Mouse (Mus musculus): Measurements from ENCODE around the gene Zfand2a. TPM values are rescaled to one million over a fixed set of nuclear protein-coding genes. Genes with fewer than 3 reads are reported as not detected.

Zfand2a gene
- 5.7 and 9.4 TPM in 2 replicates for polyA plus RNA-seq (2014; fragmentation: Nextera tagmentation; extraction: Ambion mirVana)

- no peaks in the 10 kb centered on the region for H3K27me3 ChIP-seq (replicated peaks; ENCODE audit: control insufficient read depth, insufficient read depth, low read length)
- peaks cover 31% of the 10 kb centered on the region for H3K36me3 ChIP-seq (ENCODE audit: control insufficient read depth, insufficient read depth, low read length)
- 1% methylated on average over 42 of the region's 42 CpGs for WGBS
- H3K27ac ChIP-seq (ENCODE audit: low read depth), result peak within 1 kb of the TSS; percentile 63; the same call in 1 of the 2 replicates
- peak; percentile 98 for ATAC-seq (replicated peaks; ENCODE audit: low FRiP score, low TSS enrichment, low read depth)
- DNase-seq (ENCODE audit: low spot score), result peak; percentile 100
- no peaks in the 10 kb centered on the region for H3K9me3 ChIP-seq (ENCODE audit: control insufficient read depth, low read length)
- peak within 1 kb of the TSS; percentile 80 for H3K9ac ChIP-seq (ENCODE audit: low read length)
- H3K4me3 ChIP-seq (ENCODE audit: low read depth, low read length), result peak within 1 kb of the TSS; percentile 97
- H3K4me2 ChIP-seq (ENCODE audit: low read length), result peak within 1 kb of the TSS; percentile 63
- peaks cover 9% of the 10 kb centered on the region for H3K4me1 ChIP-seq (replicated peaks; ENCODE audit: control insufficient read depth, insufficient read depth, low read length)
These were observed at the start of gene Zfand2a for GRCm38 (mm10) chr5:139484185-139484814. TSS of gene Zfand2a (minus strand) at chr5:139484549.

GRCm38 (mm10) chr5:139528851-139529250 lies 44.5 kb upstream of the Zfand2a start:
- no peaks in the 10 kb centered on the region for H3K9me3 ChIP-seq (ENCODE audit: control insufficient read depth, low read length)
- H3K4me1 ChIP-seq (replicated peaks; ENCODE audit: control insufficient read depth, insufficient read depth, low read length), result no peaks in the 10 kb centered on the region
- H3K4me3 ChIP-seq (ENCODE audit: low read depth, low read length), result no peak overlapping the region
- DNase-seq (ENCODE audit: low spot score) (no peak), ATAC-seq (replicated peaks; ENCODE audit: low FRiP score, low TSS enrichment, low read depth) (no peak)
- peaks cover 44% of the 10 kb centered on the region for H3K27me3 ChIP-seq (replicated peaks; ENCODE audit: control insufficient read depth, insufficient read depth, low read length)
- no peaks in the 10 kb centered on the region for H3K36me3 ChIP-seq (ENCODE audit: control insufficient read depth, insufficient read depth, low read length)
- H3K27ac ChIP-seq (ENCODE audit: low read depth), result no peak overlapping the region
- no peak overlapping the region for H3K9ac ChIP-seq (ENCODE audit: low read length)
- 44% methylated on average over 7 of the region's 7 CpGs for WGBS
- H3K4me2 ChIP-seq (ENCODE audit: low read length), result no peak overlapping the region

GRCm38 (mm10) chr5:139521987-139522386 lies 37.6 kb upstream of the Zfand2a start:
- no peaks in the 10 kb centered on the region for H3K9me3 ChIP-seq (ENCODE audit: control insufficient read depth, low read length)
- no peak overlapping the region for H3K4me3 ChIP-seq (ENCODE audit: low read depth, low read length)
- no peak overlapping the region for H3K9ac ChIP-seq (ENCODE audit: low read length)
- H3K27me3 ChIP-seq (replicated peaks; ENCODE audit: control insufficient read depth, insufficient read depth, low read length), result no peaks in the 10 kb centered on the region
- DNase-seq (ENCODE audit: low spot score), result no peak
- WGBS, result 73% methylated on average over 10 of the region's 10 CpGs
- no peak for ATAC-seq (replicated peaks; ENCODE audit: low FRiP score, low TSS enrichment, low read depth)
- H3K36me3 ChIP-seq (ENCODE audit: control insufficient read depth, insufficient read depth, low read length), result no peaks in the 10 kb centered on the region
- H3K27ac ChIP-seq (ENCODE audit: low read depth), result no peak overlapping the region
- no peak overlapping the region for H3K4me2 ChIP-seq (ENCODE audit: low read length)
- H3K4me1 ChIP-seq (replicated peaks; ENCODE audit: control insufficient read depth, insufficient read depth, low read length), result no peaks in the 10 kb centered on the region

- no peak overlapping the region for H3K4me3 ChIP-seq (ENCODE audit: low read depth, low read length)
- DNase-seq (ENCODE audit: low spot score), result no peak
- H3K36me3 ChIP-seq (ENCODE audit: control insufficient read depth, insufficient read depth, low read length), result no peaks in the 10 kb centered on the region
- no peaks in the 10 kb centered on the region for H3K9me3 ChIP-seq (ENCODE audit: control insufficient read depth, low read length)
- no peak for ATAC-seq (replicated peaks; ENCODE audit: low FRiP score, low TSS enrichment, low read depth)
- WGBS, result 43% methylated on average over 14 of the region's 14 CpGs
- no peaks in the 10 kb centered on the region for H3K4me1 ChIP-seq (replicated peaks; ENCODE audit: control insufficient read depth, insufficient read depth, low read length)
- H3K27ac ChIP-seq (ENCODE audit: low read depth), result no peak overlapping the region
- no peaks in the 10 kb centered on the region for H3K27me3 ChIP-seq (replicated peaks; ENCODE audit: control insufficient read depth, insufficient read depth, low read length)
- H3K9ac ChIP-seq (ENCODE audit: low read length), result no peak overlapping the region
- no peak overlapping the region for H3K4me2 ChIP-seq (ENCODE audit: low read length)
These were observed 35.9 kb upstream of the Zfand2a start for GRCm38 (mm10) chr5:139520069-139520834.

- Histone ChIP-seq H3K4me3 (ENCODE audit: low read depth, low read length) (no peak overlapping the region), H3K27ac (ENCODE audit: low read depth) (no peak overlapping the region), H3K36me3 (ENCODE audit: control insufficient read depth, insufficient read depth, low read length) (no peaks in the 10 kb centered on the region), H3K9me3 (ENCODE audit: control insufficient read depth, low read length) (no peaks in the 10 kb centered on the region), H3K9ac (ENCODE audit: low read length) (no peak overlapping the region), H3K4me2 (ENCODE audit: low read length) (no peak overlapping the region), H3K4me1 (replicated peaks; ENCODE audit: control insufficient read depth, insufficient read depth, low read length) (no peaks in the 10 kb centered on the region), H3K27me3 (replicated peaks; ENCODE audit: control insufficient read depth, insufficient read depth, low read length) (no peaks in the 10 kb centered on the region)
- ATAC-seq (replicated peaks; ENCODE audit: low FRiP score, low TSS enrichment, low read depth), result no peak
- WGBS, result 30% methylated on average over 11 of the region's 11 CpGs
- no peak for DNase-seq (ENCODE audit: low spot score)
These were observed 31.9 kb upstream of the Zfand2a start for GRCm38 (mm10) chr5:139516281-139516680.

GRCm38 (mm10) chr5:139512201-139512600 lies 27.9 kb upstream of the Zfand2a start:
- Histone ChIP-seq H3K4me3 (ENCODE audit: low read depth, low read length) (no peak overlapping the region), H3K9me3 (ENCODE audit: control insufficient read depth, low read length) (no peaks in the 10 kb centered on the region), H3K27ac (ENCODE audit: low read depth) (no peak overlapping the region), H3K36me3 (ENCODE audit: control insufficient read depth, insufficient read depth, low read length) (no peaks in the 10 kb centered on the region), H3K4me1 (replicated peaks; ENCODE audit: control insufficient read depth, insufficient read depth, low read length) (no peaks in the 10 kb centered on the region), H3K27me3 (replicated peaks; ENCODE audit: control insufficient read depth, insufficient read depth, low read length) (0 out of 2 replicates have a peak, but pooled peaks cover 5% of the 10 kb centered on the region), H3K4me2 (ENCODE audit: low read length) (no peak overlapping the region), H3K9ac (ENCODE audit: low read length) (no peak overlapping the region)
- WGBS, result 92% methylated on average over 4 of the region's 4 CpGs
- DNase-seq (ENCODE audit: low spot score) (no peak), ATAC-seq (replicated peaks; ENCODE audit: low FRiP score, low TSS enrichment, low read depth) (no peak)

GRCm38 (mm10) chr5:139510682-139511366 lies 26.5 kb upstream of the Zfand2a start:
- ATAC-seq (replicated peaks; ENCODE audit: low FRiP score, low TSS enrichment, low read depth), result peak; percentile 60; the same call in 1 of the 2 replicates
- no peaks in the 10 kb centered on the region for H3K36me3 ChIP-seq (ENCODE audit: control insufficient read depth, insufficient read depth, low read length)
- no peak overlapping the region for H3K4me2 ChIP-seq (ENCODE audit: low read length)
- no peak overlapping the region for H3K4me3 ChIP-seq (ENCODE audit: low read depth, low read length)
- 0 out of 2 replicates have a peak, but pooled peaks cover 8% of the 10 kb centered on the region for H3K27me3 ChIP-seq (replicated peaks; ENCODE audit: control insufficient read depth, insufficient read depth, low read length)
- H3K27ac ChIP-seq (ENCODE audit: low read depth), result no peak overlapping the region
- no peaks in the 10 kb centered on the region for H3K4me1 ChIP-seq (replicated peaks; ENCODE audit: control insufficient read depth, insufficient read depth, low read length)
- no peak overlapping the region for H3K9ac ChIP-seq (ENCODE audit: low read length)
- DNase-seq (ENCODE audit: low spot score), result no peak
- no peaks in the 10 kb centered on the region for H3K9me3 ChIP-seq (ENCODE audit: control insufficient read depth, low read length)
- WGBS, result 13% methylated on average over 17 of the region's 17 CpGs

GRCm38 (mm10) chr5:139506207-139506606 lies 21.9 kb upstream of the Zfand2a start:
- 0 out of 2 replicates have a peak, but pooled peaks cover 8% of the 10 kb centered on the region for H3K27me3 ChIP-seq (replicated peaks; ENCODE audit: control insufficient read depth, insufficient read depth, low read length)
- 14% methylated on average over 5 of the region's 5 CpGs for WGBS
- no peaks in the 10 kb centered on the region for H3K36me3 ChIP-seq (ENCODE audit: control insufficient read depth, insufficient read depth, low read length)
- ATAC-seq (replicated peaks; ENCODE audit: low FRiP score, low TSS enrichment, low read depth) (no peak), DNase-seq (ENCODE audit: low spot score) (no peak)
- H3K4me1 ChIP-seq (replicated peaks; ENCODE audit: control insufficient read depth, insufficient read depth, low read length), result no peaks in the 10 kb centered on the region
- no peak overlapping the region for H3K27ac ChIP-seq (ENCODE audit: low read depth)
- H3K4me2 ChIP-seq (ENCODE audit: low read length), result no peak overlapping the region
- no peaks in the 10 kb centered on the region for H3K9me3 ChIP-seq (ENCODE audit: control insufficient read depth, low read length)
- H3K9ac ChIP-seq (ENCODE audit: low read length), result no peak overlapping the region
- no peak overlapping the region for H3K4me3 ChIP-seq (ENCODE audit: low read depth, low read length)
